Mouse (Mus musculus) CH12.LX (cell line): ENCODE measurements around the gene Stard13.

ENCODE experiments used
- BHLHE40 ChIP-seq: IDR thresholded peaks from 2 replicates; pipeline ENCODE4 v1.6.1; 2011; ENCODE audit warnings: mild to moderate bottlenecking, low read depth, low read length, improper control_type of control experiment
- CTCF ChIP-seq, 2 experiments: IDR thresholded peaks in 1 of 2; conservative IDR thresholded peaks in 1 of 2; 2 replicates each; pipeline ENCODE4 v1.5.1; 2011 to 2012; ENCODE audit warnings: low read depth in 2 of 2, low read length in 2 of 2, improper control_type of control experiment in 1 of 2, inconsistent platforms in 1 of 2, mild to moderate bottlenecking in 1 of 2, moderate library complexity in 1 of 2
- ELF1 ChIP-seq: IDR thresholded peaks from 2 replicates; pipeline ENCODE4 v1.6.1; 2014; ENCODE audit warnings: low read depth, mild to moderate bottlenecking, inconsistent platforms, low read length, improper control_type of control experiment
- HCFC1 ChIP-seq: IDR thresholded peaks from 2 replicates; pipeline ENCODE4 v1.6.1; 2012; ENCODE audit warnings: low read depth, mild to moderate bottlenecking, inconsistent platforms, low read length, improper control_type of control experiment
- JUND ChIP-seq: conservative IDR thresholded peaks from 2 replicates; pipeline ENCODE4 v1.6.1; 2011; ENCODE audit warnings: low read depth, low read length, improper control_type of control experiment
- MAFK ChIP-seq: IDR thresholded peaks from 2 replicates; pipeline ENCODE4 v1.6.1; 2011; ENCODE audit warnings: low read length, improper control_type of control experiment; ENCODE audit not compliant: insufficient replicate concordance
- POLR2A ChIP-seq: IDR thresholded peaks from 2 replicates; pipeline ENCODE4 v1.6.1; 2011; ENCODE audit warnings: low read depth, mild to moderate bottlenecking, improper control_type of control experiment, low read length
- POLR2AphosphoS2 ChIP-seq: IDR thresholded peaks from 2 replicates; pipeline ENCODE4 v1.6.1; 2011; ENCODE audit warnings: low read depth, low read length, improper control_type of control experiment
- USF2 ChIP-seq: conservative IDR thresholded peaks from 2 replicates; pipeline ENCODE4 v1.6.1; 2011; ENCODE audit warnings: low read depth, low read length, improper control_type of control experiment
- ZNF384 ChIP-seq: IDR thresholded peaks from 2 replicates; pipeline ENCODE4 v1.6.1; 2012; ENCODE audit warnings: low read depth, low read length, improper control_type of control experiment, inconsistent platforms

DNA sequence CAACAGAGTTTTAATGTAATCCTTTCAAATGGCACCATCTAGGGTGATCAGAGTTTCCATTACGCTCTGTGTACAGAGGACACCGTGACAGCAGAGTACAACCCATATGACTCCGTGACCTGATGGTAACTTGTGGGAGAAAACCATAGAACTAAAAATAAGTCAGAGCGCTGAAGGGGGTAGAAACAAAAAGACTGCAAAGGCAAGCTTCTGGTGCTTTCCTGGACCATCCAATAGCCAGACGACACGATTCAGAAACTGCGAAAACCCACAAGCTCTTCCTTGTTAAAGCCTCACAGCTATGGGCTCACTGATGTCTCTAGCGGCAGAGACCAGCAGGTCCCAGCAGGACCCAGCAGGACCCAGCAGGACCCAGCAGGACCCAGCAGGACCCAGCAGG lies 18.6 kb upstream of the Stard13 start:
- TF ChIP-seq CTCF (conservative IDR thresholded peaks at IDR 0.05 in 1 of 2, IDR thresholded peaks at IDR 0.05 in 1 of 2; ENCODE audit: low read depth in 2 of 2, low read length in 2 of 2): peak in 1 of 2 experiments; percentile 60; a peak in 2 of 4 replicates
- TF ChIP-seq POLR2AphosphoS2: no peak
- TF ChIP-seq JUND: peak; percentile 59
- TF ChIP-seq POLR2A: peak; percentile 49
- no peak for TF ChIP-seq ZNF384
- TF ChIP-seq HCFC1: peak; percentile 9; the same call in 1 of the 2 replicates
- TF ChIP-seq USF2: no peak
- TF ChIP-seq ELF1: peak; percentile 87
- peak; percentile 78 for TF ChIP-seq BHLHE40
- TF ChIP-seq MAFK: peak; percentile 38; the same call in 1 of the 2 replicates
